Mouse (Mus musculus) thymus, adult 2 months (tissue): ENCODE data around the gene Gnb5. TPM values are rescaled to one million over a fixed set of nuclear protein-coding genes. Genes with fewer than 3 reads are reported as not detected.

Experiments used
- DNase-seq: peaks from one replicate; pipeline ENCODE4 v3.0.0; 2021
- H3K27ac ChIP-seq: fragments of 200-500 bp; 2 replicates; pipeline ENCODE4 v1.5.1; 2012; ENCODE audit warnings: low read length, control low read depth; ENCODE audit not compliant: control insufficient read depth, insufficient read depth
- H3K27me3 ChIP-seq: fragments of 200-500 bp; 2 replicates; pipeline ENCODE4 v1.6.1; 2012; ENCODE audit warnings: mild to moderate bottlenecking, low read length, moderate library complexity, mixed read lengths; ENCODE audit not compliant: control insufficient read depth, insufficient read depth
- H3K36me3 ChIP-seq: fragments of 200-500 bp; 2 replicates; pipeline ENCODE4 v1.6.1; 2012; ENCODE audit warnings: mild to moderate bottlenecking, low read length, moderate library complexity; ENCODE audit not compliant: control insufficient read depth, insufficient read depth
- H3K4me1 ChIP-seq: fragments of 200-500 bp; replicated peaks from 2 replicates; pipeline ENCODE4 v1.6.1; 2012; ENCODE audit warnings: low read length; ENCODE audit not compliant: control insufficient read depth, insufficient read depth
- H3K4me3 ChIP-seq: fragments of 200-500 bp; 2 replicates; pipeline ENCODE4 v1.5.1; 2012; ENCODE audit warnings: mild to moderate bottlenecking, low read length, control low read depth, moderate library complexity; ENCODE audit not compliant: control insufficient read depth, insufficient read depth
- CTCF ChIP-seq: fragments of 200-500 bp; IDR thresholded peaks from 2 replicates; pipeline ENCODE4 v1.5.1; 2012; ENCODE audit warnings: mild to moderate bottlenecking, control low read depth, low read length, moderate library complexity, borderline replicate concordance; ENCODE audit not compliant: control insufficient read depth, poor library complexity, insufficient read depth; ENCODE audit errors: extremely low read depth
- POLR2A ChIP-seq: fragments of 200-500 bp; IDR thresholded peaks from 2 replicates; pipeline ENCODE4 v1.6.1; 2012; ENCODE audit warnings: mild to moderate bottlenecking, low read length, control low read depth, moderate library complexity; ENCODE audit not compliant: control insufficient read depth, poor library complexity, insufficient read depth; ENCODE audit errors: extremely low read depth
- WGBS: fragments of 180-500 bp; shearing (Covaris S2); methylation state at CpG from one replicate; pipeline ENCODE4 v1.1.7; 2018; 5-methylcytosine and 5-hydroxymethylcytosine counted together
- polyA plus RNA-seq: library from polyadenylated mRNA; depleted of rRNA; stranded (reverse); fragments of >200 nt; gene quantifications from 2 replicates; pipeline ENCODE4 v1.2.3, GENCODE M21; 2012

Gene Gnb5
- polyA plus RNA-seq, 1 experiment: 7.3 TPM

DNA sequence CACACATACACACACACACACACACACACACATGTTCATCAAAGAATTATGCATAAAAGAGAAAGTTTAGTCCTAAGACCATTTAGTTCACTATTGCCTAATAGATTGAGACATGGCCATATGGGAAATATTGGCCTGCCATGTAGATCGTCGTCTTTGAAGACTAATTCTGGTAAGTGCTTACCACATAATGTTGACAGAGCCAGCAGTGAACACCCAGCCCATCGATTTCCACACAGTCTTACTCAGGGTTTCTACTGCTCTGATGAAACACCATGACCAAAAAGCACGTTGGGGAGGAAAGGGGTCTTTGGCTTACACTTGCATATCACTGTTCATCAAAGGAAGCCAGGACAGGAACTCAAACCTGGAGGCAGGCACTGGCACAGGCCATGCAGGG is 36.3 kb downstream of the Gnb5 start:
- H3K27me3 ChIP-seq: no peaks in the 10 kb centered on the region
- H3K4me3 ChIP-seq: no peak overlapping the region
- H3K4me1 ChIP-seq: no peaks in the 10 kb centered on the region
- H3K27ac ChIP-seq: no peak overlapping the region
- WGBS: 81% methylated on average over 4 of the region's 4 CpGs
- DNase-seq: no peak
- TF ChIP-seq CTCF (no peak), POLR2A (no peak)
- H3K36me3 ChIP-seq: no peaks in the 10 kb centered on the region

DNA sequence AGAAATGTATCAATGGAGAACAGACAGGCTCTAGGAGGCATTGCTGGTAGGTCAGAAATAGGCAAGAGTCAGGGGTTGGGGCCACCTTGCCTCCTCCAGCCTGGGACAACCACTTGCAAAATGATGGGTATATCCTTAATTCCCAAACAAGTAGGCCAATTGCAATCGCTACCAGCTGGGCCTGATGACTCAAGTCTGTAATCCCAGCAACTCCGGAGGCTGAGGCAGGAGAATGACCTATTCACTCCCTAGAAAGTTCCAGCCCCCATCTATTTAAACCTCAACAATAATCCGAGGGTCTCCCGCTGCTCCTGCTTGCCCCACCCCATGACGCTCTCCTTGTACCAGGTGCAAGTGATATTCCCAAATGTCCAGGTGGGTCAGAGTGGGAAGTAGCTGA is 41.4 kb downstream of the Gnb5 start, which contains the start of gene Bcl2l10:
Bcl2l10 (plus strand) TSS at position 301 of the 400 bp plus-strand sequence.
- no peak for TF ChIP-seq CTCF
- TF ChIP-seq POLR2A: no peak
- Histone ChIP-seq H3K27me3 (no peaks in the 10 kb centered on the region), H3K36me3 (no peaks in the 10 kb centered on the region)

GRCm38 (mm10) chr9:75348066-75348465 is 42.0 kb downstream of the Gnb5 start:
- Histone ChIP-seq H3K4me3 (no peak overlapping the region), H3K36me3 (no peaks in the 10 kb centered on the region), H3K27ac (no peak overlapping the region), H3K27me3 (no peaks in the 10 kb centered on the region), H3K4me1 (no peaks in the 10 kb centered on the region)
- DNase-seq: no peak
- TF ChIP-seq POLR2A (no peak), CTCF (no peak)
- WGBS: 96% methylated on average over 17 of the region's 17 CpGs

More for the DNA sequence above, 41.4 kb downstream of the Gnb5 start, which contains the start of gene Bcl2l10:
- WGBS: 99% methylated on average over 5 of the region's 5 CpGs
- H3K4me3 ChIP-seq: no peak within 1 kb of the TSS
- DNase-seq: no peak
- no peak within 1 kb of the TSS for H3K27ac ChIP-seq
- H3K4me1 ChIP-seq: no peaks in the 10 kb centered on the region

DNA sequence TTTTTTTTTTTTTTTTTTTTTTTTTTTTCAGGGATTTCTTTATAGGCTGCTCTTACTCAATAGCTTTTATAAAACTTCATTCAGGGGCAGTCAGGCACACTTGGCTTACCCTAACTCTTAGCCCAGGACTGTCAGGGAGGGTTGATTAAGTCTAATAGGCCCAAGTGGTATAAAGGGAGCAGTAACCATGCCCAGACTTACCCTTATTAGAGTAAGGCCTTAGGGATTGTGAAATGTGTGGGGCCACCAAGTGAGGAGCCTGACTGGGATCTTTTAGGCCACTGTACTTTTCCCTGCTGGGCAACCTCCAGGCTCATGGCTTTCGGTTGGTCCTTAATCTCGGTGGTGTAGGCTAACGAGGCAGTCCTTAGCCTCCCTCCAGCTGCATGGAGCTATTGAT is 42.6 kb downstream of the Gnb5 start:
- 92% methylated on average over 3 of the region's 3 CpGs for WGBS
- TF ChIP-seq CTCF: no peak
- TF ChIP-seq POLR2A: no peak
- H3K4me3 ChIP-seq: no peak overlapping the region
- DNase-seq: no peak
- no peaks in the 10 kb centered on the region for H3K27me3 ChIP-seq
- no peak overlapping the region for H3K27ac ChIP-seq
- no peaks in the 10 kb centered on the region for H3K36me3 ChIP-seq
- no peaks in the 10 kb centered on the region for H3K4me1 ChIP-seq

- H3K36me3 ChIP-seq: no peaks in the 10 kb centered on the region
- DNase-seq: no peak
- H3K4me3 ChIP-seq: no peak overlapping the region
- H3K4me1 ChIP-seq: no peaks in the 10 kb centered on the region
- no peak overlapping the region for H3K27ac ChIP-seq
- TF ChIP-seq CTCF: no peak
- no peak for TF ChIP-seq POLR2A
- no peaks in the 10 kb centered on the region for H3K27me3 ChIP-seq
- WGBS: 89% methylated on average over 8 of the region's 8 CpGs
Measured at GRCm38 (mm10) chr9:75353094-75353493, 47.0 kb downstream of the Gnb5 start.

GRCm38 (mm10) chr9:75355783-75356182 is 49.7 kb downstream of the Gnb5 start:
- H3K36me3 ChIP-seq: no peaks in the 10 kb centered on the region

GRCm38 (mm10) chr9:75357087-75357654 is 51.1 kb downstream of the Gnb5 start:
- H3K27ac ChIP-seq: no peak overlapping the region
- H3K4me3 ChIP-seq: no peak overlapping the region
- H3K27me3 ChIP-seq: no peaks in the 10 kb centered on the region
- no peaks in the 10 kb centered on the region for H3K36me3 ChIP-seq
- no peak for TF ChIP-seq POLR2A
- no peak for TF ChIP-seq CTCF
- DNase-seq: no peak
- WGBS: 83% methylated on average over 9 of the region's 9 CpGs
- H3K4me1 ChIP-seq: no peaks in the 10 kb centered on the region

More at GRCm38 (mm10) chr9:75355783-75356182, 49.7 kb downstream of the Gnb5 start:
- Histone ChIP-seq H3K27me3 (no peaks in the 10 kb centered on the region), H3K4me3 (no peak overlapping the region), H3K27ac (no peak overlapping the region), H3K4me1 (no peaks in the 10 kb centered on the region)
- WGBS: 86% methylated on average over 4 of the region's 4 CpGs
- TF ChIP-seq POLR2A (no peak), CTCF (no peak)
- no peak for DNase-seq
